Mouse (Mus musculus) myocyte (in vitro differentiated cells): ENCODE results near the gene Icam1. TPM values are rescaled to one million over a fixed set of nuclear protein-coding genes. Genes with fewer than 3 reads are reported as not detected.

Source experiments
- H3K27me3 ChIP-seq: one replicate; pipeline ENCODE4 v1.6.1; 2011; ENCODE audit not compliant: control insufficient read depth, insufficient read depth, insufficient read length
- H3K36me3 ChIP-seq: one replicate; pipeline ENCODE4 v1.6.1; 2011; ENCODE audit not compliant: control insufficient read depth, insufficient read depth
- H3K4me2 ChIP-seq: one replicate; pipeline ENCODE4 v1.6.1; 2011; ENCODE audit warnings: low read depth, control low read depth
- H3K4me3 ChIP-seq: one replicate; pipeline ENCODE4 v1.5.1; 2011; ENCODE audit warnings: mild to moderate bottlenecking, control low read depth, moderate library complexity
- H3K79me2 ChIP-seq: one replicate; pipeline ENCODE4 v1.6.1; 2011; ENCODE audit not compliant: control insufficient read depth, insufficient read depth
- H3ac ChIP-seq: one replicate; pipeline ENCODE4 v1.6.1; 2011; ENCODE audit not compliant: control insufficient read depth, insufficient read length
- CEBPB ChIP-seq: IDR thresholded peaks from 2 replicates; pipeline ENCODE4 v1.6.1; 2011; ENCODE audit warnings: mild to moderate bottlenecking, moderate library complexity; ENCODE audit not compliant: poor library complexity, insufficient read depth, severe bottlenecking
- E2F4 ChIP-seq: IDR thresholded peaks from one replicate; pipeline ENCODE4 v1.6.1; 2011; ENCODE audit warnings: mild to moderate bottlenecking, control low read depth, moderate library complexity; ENCODE audit not compliant: insufficient read depth
- MAX ChIP-seq: IDR thresholded peaks from one replicate; pipeline ENCODE4 v1.6.1; 2011; ENCODE audit warnings: low read depth, mild to moderate bottlenecking, control low read depth
- MYOD1 ChIP-seq, 3 experiments: IDR thresholded peaks; one replicate each; pipeline ENCODE4 v1.6.1; 2011; ENCODE audit warnings: control low read depth in 2 of 3, low read depth in 2 of 3, mild to moderate bottlenecking in 2 of 3, moderate library complexity in 1 of 3; ENCODE audit not compliant: insufficient read length in 2 of 3, control insufficient read depth in 1 of 3
- MYOG ChIP-seq, 3 experiments: IDR thresholded peaks; one replicate each; pipeline ENCODE4 v1.6.1; 2011; ENCODE audit warnings: control low read depth in 2 of 3, low read depth in 2 of 3, mild to moderate bottlenecking in 2 of 3; ENCODE audit not compliant: insufficient read length in 2 of 3, control insufficient read depth in 1 of 3, insufficient read depth in 1 of 3
- POLR2A ChIP-seq: IDR thresholded peaks from one replicate; pipeline ENCODE4 v1.6.1; 2011; ENCODE audit warnings: low read depth, mild to moderate bottlenecking, control low read depth, moderate library complexity; ENCODE audit not compliant: insufficient read length
- POLR2AphosphoS2 ChIP-seq: IDR thresholded peaks from one replicate; pipeline ENCODE4 v1.6.1; 2011; ENCODE audit warnings: low read depth, control low read depth; ENCODE audit not compliant: insufficient read length
- REST ChIP-seq: IDR thresholded peaks from one replicate; pipeline ENCODE4 v1.6.1; 2011; ENCODE audit warnings: mild to moderate bottlenecking, control low read depth, moderate library complexity; ENCODE audit not compliant: insufficient read depth, insufficient read length
- SRF ChIP-seq: IDR thresholded peaks from one replicate; pipeline ENCODE4 v1.6.1; 2011; ENCODE audit warnings: low read depth; ENCODE audit not compliant: control insufficient read depth, insufficient read length
- TCF12 ChIP-seq: IDR thresholded peaks from one replicate; pipeline ENCODE4 v1.6.1; 2011; ENCODE audit warnings: mild to moderate bottlenecking, control low read depth; ENCODE audit not compliant: poor library complexity, insufficient read depth, severe bottlenecking
- TCF3 ChIP-seq: IDR thresholded peaks from one replicate; pipeline ENCODE4 v1.6.1; 2011; ENCODE audit warnings: low read depth, control low read depth; ENCODE audit not compliant: insufficient read length
- USF1 ChIP-seq: IDR thresholded peaks from one replicate; pipeline ENCODE4 v1.6.1; 2011; ENCODE audit warnings: low read depth, mild to moderate bottlenecking, control low read depth, moderate library complexity
- polyA plus RNA-seq: library from polyadenylated mRNA; unstranded; fragments of >200 nt; fragmentation: generic; extraction: Trizol; gene quantifications from one replicate; pipeline ENCODE4 v1.2.1, GENCODE M21; 2012; ENCODE audit warnings: missing spikeins

Gene Icam1
- polyA plus RNA-seq, 1 experiment: 0.06 TPM

DNA sequence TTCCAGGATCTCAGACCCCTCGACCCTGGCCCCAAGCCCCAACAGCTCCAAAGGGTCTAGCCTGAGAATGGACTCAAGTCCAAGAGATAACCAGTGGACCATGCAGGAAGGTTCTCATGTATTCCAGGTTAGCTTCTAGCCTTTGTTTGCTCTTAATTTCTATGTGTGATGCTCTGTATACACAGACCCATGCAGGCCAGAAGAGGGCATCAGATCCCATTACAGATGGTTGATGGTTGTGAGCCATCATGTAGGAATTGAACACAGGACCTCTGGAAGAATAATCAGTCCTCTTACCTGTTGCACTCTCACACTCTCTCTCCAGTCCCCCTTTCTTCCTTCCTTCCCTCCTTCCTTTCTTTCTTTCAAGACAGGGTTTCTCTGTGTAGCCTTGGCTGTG, 3.4 kb upstream of the Icam1 start:
- Histone ChIP-seq H3K79me2 (no peaks in the 10 kb centered on the region), H3K4me2 (no peak overlapping the region), H3K36me3 (no peaks in the 10 kb centered on the region), H3K27me3 (peaks cover 28% of the 10 kb centered on the region), H3ac (no peak overlapping the region), H3K4me3 (no peak overlapping the region)
- TF ChIP-seq TCF12 (no peak), TCF3 (no peak), POLR2AphosphoS2 (no peak), POLR2A (no peak), SRF (no peak), MYOG (IDR thresholded peaks at IDR 0.05; ENCODE audit: control insufficient read depth in 1 of 3, insufficient read depth in 1 of 3, insufficient read length in 2 of 3, low read depth in 2 of 3) (no peak), USF1 (no peak)

DNA sequence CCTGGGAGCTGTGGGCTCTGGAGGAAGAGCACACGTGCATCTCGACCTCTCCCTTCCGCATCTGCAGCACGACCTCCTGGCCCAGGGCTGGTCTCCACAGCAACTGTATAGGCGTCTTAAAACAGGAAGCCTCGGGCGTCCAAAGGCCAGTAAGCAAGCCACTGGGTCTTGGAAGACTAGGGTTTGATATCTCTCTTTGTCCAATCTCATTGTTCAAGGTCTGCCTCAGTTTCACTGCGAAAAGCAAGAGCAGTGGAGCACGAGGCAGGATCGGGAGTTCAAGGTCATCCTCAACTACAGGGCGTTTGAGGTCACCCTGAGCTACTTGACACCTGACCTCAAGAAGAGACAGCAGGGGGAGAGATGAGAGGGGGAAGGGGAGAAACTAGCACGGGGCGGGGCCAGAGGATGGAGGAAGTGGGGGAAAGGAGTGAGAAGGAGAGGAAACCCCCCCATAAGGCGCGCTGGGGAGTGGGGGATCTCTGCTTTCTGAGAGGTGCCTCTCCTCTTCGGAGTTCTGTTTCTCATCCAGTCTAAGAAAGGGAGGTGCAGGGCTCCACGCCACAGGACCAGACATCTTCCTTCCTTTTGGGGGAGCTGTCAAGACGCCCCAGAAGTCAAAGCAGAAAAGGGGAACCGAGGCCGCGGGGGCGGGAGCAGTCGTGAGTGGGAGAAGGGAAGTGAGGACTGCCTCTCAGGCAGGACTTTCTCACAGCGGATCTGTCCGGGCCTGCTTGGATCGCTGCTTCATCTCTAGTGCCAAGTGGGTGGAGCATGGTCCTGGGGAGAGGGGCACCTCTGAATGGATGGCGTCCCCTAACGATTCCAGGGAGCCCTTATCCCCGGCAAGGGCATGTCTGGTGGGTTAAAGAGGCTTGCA, 854 bp upstream of the Icam1 start:
- Histone ChIP-seq H3K36me3 (no peaks in the 10 kb centered on the region), H3K4me3 (no peak overlapping the region), H3K4me2 (no peak overlapping the region), H3ac (no peak overlapping the region), H3K27me3 (peaks cover 33% of the 10 kb centered on the region), H3K79me2 (no peaks in the 10 kb centered on the region)
- TF ChIP-seq TCF12: no peak
- no peak for TF ChIP-seq SRF
- no peak for TF ChIP-seq E2F4
- TF ChIP-seq MYOG (IDR thresholded peaks at IDR 0.05; ENCODE audit: control insufficient read depth in 1 of 3, insufficient read depth in 1 of 3, insufficient read length in 2 of 3, low read depth in 2 of 3): no peak
- TF ChIP-seq REST: no peak
- TF ChIP-seq POLR2AphosphoS2: no peak
- no peak for TF ChIP-seq MYOD1 (IDR thresholded peaks at IDR 0.05; ENCODE audit: control insufficient read depth in 1 of 3, insufficient read length in 2 of 3, low read depth in 2 of 3)
- TF ChIP-seq USF1: no peak
- TF ChIP-seq MAX: no peak

GRCm38 (mm10) chr9:21016331-21017176, 769 bp downstream of the Icam1 start:
- Histone ChIP-seq H3K36me3 (no peaks in the 10 kb centered on the region), H3K4me2 (no peak overlapping the region), H3ac (no peak overlapping the region), H3K79me2 (no peaks in the 10 kb centered on the region), H3K4me3 (no peak overlapping the region), H3K27me3 (peaks cover 33% of the 10 kb centered on the region)
- no peak for TF ChIP-seq POLR2A
- no peak for TF ChIP-seq POLR2AphosphoS2
- no peak for TF ChIP-seq CEBPB
- TF ChIP-seq TCF3: no peak
- no peak for TF ChIP-seq MYOG (IDR thresholded peaks at IDR 0.05; ENCODE audit: control insufficient read depth in 1 of 3, insufficient read depth in 1 of 3, insufficient read length in 2 of 3, low read depth in 2 of 3)
- no peak for TF ChIP-seq MAX
- TF ChIP-seq E2F4: no peak
- no peak for TF ChIP-seq TCF12
- no peak for TF ChIP-seq USF1
- TF ChIP-seq MYOD1 (IDR thresholded peaks at IDR 0.05; ENCODE audit: control insufficient read depth in 1 of 3, insufficient read length in 2 of 3, low read depth in 2 of 3): no peak
- TF ChIP-seq REST: no peak
- TF ChIP-seq SRF: no peak

DNA sequence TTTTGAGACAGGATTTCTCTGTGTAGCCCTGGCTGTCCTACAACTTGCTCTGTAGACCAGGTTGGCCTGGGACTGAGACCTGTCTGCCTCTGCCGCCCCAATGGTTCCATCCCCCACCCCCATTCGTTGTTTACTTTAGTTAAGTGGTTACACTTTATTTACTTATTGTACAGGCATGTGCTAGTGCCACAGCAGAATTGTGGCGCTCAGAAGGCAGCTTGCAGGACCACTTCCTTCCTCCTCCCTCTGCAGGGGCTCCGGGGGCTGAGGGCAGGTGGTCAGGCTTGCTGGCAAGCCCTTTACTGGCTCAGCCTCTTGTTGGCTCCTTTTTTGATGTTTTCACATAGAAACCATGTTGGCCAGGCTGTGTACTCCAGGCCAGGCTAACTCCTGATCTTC, 1.4 kb downstream of the Icam1 start:
- Histone ChIP-seq H3ac (no peak overlapping the region), H3K4me3 (no peak overlapping the region), H3K4me2 (no peak overlapping the region), H3K27me3 (peaks cover 33% of the 10 kb centered on the region), H3K79me2 (no peaks in the 10 kb centered on the region), H3K36me3 (no peaks in the 10 kb centered on the region)
- no peak for TF ChIP-seq POLR2AphosphoS2
- TF ChIP-seq SRF: no peak
- no peak for TF ChIP-seq MAX
- no peak for TF ChIP-seq MYOD1 (IDR thresholded peaks at IDR 0.05; ENCODE audit: control insufficient read depth in 1 of 3, insufficient read length in 2 of 3, low read depth in 2 of 3)
- no peak for TF ChIP-seq E2F4
- TF ChIP-seq TCF3: no peak
- no peak for TF ChIP-seq REST
- no peak for TF ChIP-seq MYOG (IDR thresholded peaks at IDR 0.05; ENCODE audit: control insufficient read depth in 1 of 3, insufficient read depth in 1 of 3, insufficient read length in 2 of 3, low read depth in 2 of 3)
- TF ChIP-seq USF1: no peak
- no peak for TF ChIP-seq CEBPB
- no peak for TF ChIP-seq TCF12
- TF ChIP-seq POLR2A: no peak
